Comparison of ENCODE assay signal across 16 mouse cellular contexts in the genomic region with DNA sequence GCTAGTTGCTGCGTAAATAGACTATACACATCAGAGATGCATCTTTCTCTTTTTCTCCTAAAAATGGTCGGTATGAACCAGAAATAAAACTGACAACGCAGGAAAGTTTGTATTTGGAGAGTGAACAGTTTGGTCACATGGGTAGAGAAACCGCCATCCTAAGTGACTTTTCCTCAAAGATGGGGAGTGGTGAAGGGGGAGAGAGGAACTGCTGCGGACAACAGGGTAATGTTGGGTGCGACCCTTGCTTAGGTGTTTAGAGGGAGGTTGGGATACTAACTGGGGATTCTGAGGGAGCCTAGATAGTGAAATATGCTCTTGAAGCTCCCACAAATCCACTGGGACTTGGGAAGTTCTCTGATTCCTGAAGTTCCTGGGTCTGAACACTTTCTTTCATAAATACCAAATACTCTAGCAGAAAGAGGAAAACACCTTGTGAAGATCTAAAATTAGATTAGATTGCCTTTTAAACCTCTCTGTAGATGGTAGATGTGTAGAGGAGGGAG. TPM values are rescaled to one million over a fixed set of nuclear protein-coding genes. Genes with fewer than 3 reads are reported as not detected.
DNase-seq lines count a peak whose midpoint lies in the region; ATAC-seq and TF ChIP-seq lines count a peak whose summit lies in the region.
"Had no signal": no experiment of that assay in that cellular context is flagged by ENCODE, and none has a peak within 500 bp of the region (broad histone marks: within the 10 kb centered on the region; RNA-seq: fewer than 3 reads in every experiment).

No protein-coding gene starts in this region.

- ATAC-seq in forebrain, embryonic 14.5 days, result no peak
- no peak for ATAC-seq in hindbrain, embryonic 16.5 days
- ATAC-seq: liver, postnatal 0 days had no signal

- H3K4me1 ChIP-seq in forebrain, embryonic 14.5 days (ENCODE audit: control insufficient read depth, insufficient read depth, low read length), result no peaks in the 10 kb centered on the region
- no peaks in the 10 kb centered on the region for H3K4me1 ChIP-seq in hindbrain, embryonic 16.5 days (ENCODE audit: control insufficient read depth, insufficient read depth, low read depth, low read length)
- H3K4me1 ChIP-seq in heart, adult 2 months (ENCODE audit: control insufficient read depth, insufficient read depth, low read length), result no peaks in the 10 kb centered on the region
- H3K4me1 ChIP-seq: limb, embryonic 13.5 days had no signal

- peaks cover 77% of the 10 kb centered on the region for H3K27me3 ChIP-seq in forebrain, embryonic 14.5 days (replicated peaks; ENCODE audit: control insufficient read depth, insufficient read depth, low read length)
- peaks cover 37% of the 10 kb centered on the region for H3K27me3 ChIP-seq in hindbrain, embryonic 16.5 days (replicated peaks; ENCODE audit: control insufficient read depth, insufficient read depth, low read length)
- peaks cover 10% of the 10 kb centered on the region for H3K27me3 ChIP-seq in heart, adult 2 months (ENCODE audit: control insufficient read depth, insufficient read depth, low read length)

- peak overlapping the region; percentile 16 for H3K4me3 ChIP-seq in forebrain, embryonic 14.5 days (ENCODE audit: low read depth, low read length)
- H3K4me3 ChIP-seq in hindbrain, embryonic 16.5 days (ENCODE audit: low read length), result peak overlapping the region; percentile 26
- no peak overlapping the region for H3K4me3 ChIP-seq in heart, adult 2 months
- H3K4me3 ChIP-seq: limb, embryonic 13.5 days; myocyte had no signal

- DNase-seq in brain, embryonic 14.5 days (ENCODE audit: low read depth), result peak; percentile 45
- DNase-seq in forebrain, embryonic 14.5 days (ENCODE audit: low spot score), result no peak
- peak; percentile 29 for DNase-seq in neural tube, embryonic 10.5 days (ENCODE audit: extremely low spot score, low spot score)
- DNase-seq in right cerebral cortex, postnatal 14 days, result no peak
- DNase-seq in heart, adult 2 months, result no peak
- no peak for DNase-seq in adrenal gland, adult 2 months
- DNase-seq in right cerebral cortex, adult 18-20 months, result no peak
- DNase-seq: heart, postnatal 36 days; kidney, adult 2 months; kidney, postnatal 4 days; liver, postnatal 0 days; lung, postnatal 4 days had no signal

- 2% methylated on average over 6 of the region's 6 CpGs for WGBS in forebrain, embryonic 14.5 days
- WGBS in hindbrain, embryonic 16.5 days, result under 1% methylated on average over 6 of the region's 6 CpGs
- under 1% methylated on average over 6 of the region's 6 CpGs for WGBS in heart, adult 2 months

- H3K36me3 ChIP-seq in forebrain, embryonic 14.5 days (ENCODE audit: control insufficient read depth, insufficient read depth, low read length), result no peaks in the 10 kb centered on the region
- no peaks in the 10 kb centered on the region for H3K36me3 ChIP-seq in hindbrain, embryonic 16.5 days (ENCODE audit: control insufficient read depth, insufficient read depth, low read length)
- H3K36me3 ChIP-seq in heart, adult 2 months (ENCODE audit: control insufficient read depth, insufficient read depth, low read length), result no peaks in the 10 kb centered on the region
- H3K36me3 ChIP-seq: limb, embryonic 13.5 days had no signal

- no peak for TF ChIP-seq POLR2A in brain, embryonic 14.5 days (IDR thresholded peaks at IDR 0.05; ENCODE audit: borderline replicate concordance, extremely low read depth, insufficient read depth, insufficient read length, poor library complexity, severe bottlenecking)
- TF ChIP-seq POLR2A in heart, adult 2 months (IDR thresholded peaks at IDR 0.05; ENCODE audit: insufficient read depth, low read depth, low read length), result no peak

- H3K4me2 ChIP-seq in forebrain, embryonic 14.5 days (ENCODE audit: low read length), result peak overlapping the region; percentile 41
- peak overlapping the region; percentile 48 for H3K4me2 ChIP-seq in hindbrain, embryonic 16.5 days (ENCODE audit: low read length)
- H3K4me2 ChIP-seq: limb, embryonic 13.5 days had no signal

- H3K27ac ChIP-seq in forebrain, embryonic 14.5 days (ENCODE audit: low read depth, low read length), result peak overlapping the region; percentile 55
- H3K27ac ChIP-seq in hindbrain, embryonic 16.5 days (ENCODE audit: low read depth, low read length), result peak overlapping the region; percentile 71
- no peak overlapping the region for H3K27ac ChIP-seq in heart, adult 2 months
- H3K27ac ChIP-seq: limb, embryonic 13.5 days had no signal

- intact Hi-C loops in heart, adult 2 months (cut with DNase I), result no loop called here

- no peak for TF ChIP-seq EP300 in heart, adult 2 months (IDR thresholded peaks at IDR 0.05; ENCODE audit: insufficient read depth, low read depth, low read length)

- H3K79me2 ChIP-seq in heart, adult 2 months (replicated peaks; ENCODE audit: control insufficient read depth, insufficient read depth, low read length), result no peaks in the 10 kb centered on the region

- TF ChIP-seq CTCF in brain, embryonic 14.5 days (IDR thresholded peaks at IDR 0.05; ENCODE audit: borderline replicate concordance, extremely low read depth, insufficient read depth, insufficient read length), result no peak
- no peak for TF ChIP-seq CTCF in heart, adult 2 months (IDR thresholded peaks at IDR 0.05)

- no peaks in the 10 kb centered on the region for H3K9me3 ChIP-seq in forebrain, embryonic 14.5 days (replicated peaks; ENCODE audit: control insufficient read depth, low read length)
- H3K9me3 ChIP-seq in hindbrain, embryonic 16.5 days (ENCODE audit: control insufficient read depth, low read length), result no peaks in the 10 kb centered on the region
- H3K9me3 ChIP-seq: limb, embryonic 13.5 days had no signal

- H3K9ac ChIP-seq in forebrain, embryonic 14.5 days (ENCODE audit: low read length), result peak overlapping the region; percentile 57; the same call in 1 of the 2 replicates
- H3K9ac ChIP-seq in hindbrain, embryonic 16.5 days (ENCODE audit: low read depth, low read length), result peak overlapping the region; percentile 51
- no peak overlapping the region for H3K9ac ChIP-seq in heart, adult 2 months (ENCODE audit: low read depth, low read length)
- H3K9ac ChIP-seq: limb, embryonic 13.5 days; liver, postnatal 0 days had no signal

RNA-seq across cellular contexts. Expression of gene Zic1, which starts 40.7 kb away (rescaled TPM):
- polyA plus RNA-seq in brain, embryonic 14.5 days (2012; rRNA removed), result 576 and 642 TPM in 2 replicates
- polyA plus RNA-seq in forebrain, embryonic 14.5 days (2014; fragmentation: Nextera tagmentation; extraction: Ambion mirVana), result 14.4 and 14.8 TPM in 2 replicates
- 11.4 and 14.6 TPM in 2 replicates for polyA plus RNA-seq in hindbrain, embryonic 16.5 days (2015; fragmentation: Nextera tagmentation; extraction: Ambion mirVana)
- total RNA-seq in heart, adult 2 months (2021), result not detected
- polyA plus RNA-seq in heart, adult 2 months (2012; rRNA removed), result 0.08 TPM in 1 of 2 replicates, not detected in the other
- not detected for total RNA-seq in adrenal gland, adult 2 months (2021)
- polyA plus RNA-seq in adrenal gland, adult 2 months (2012; rRNA removed), result 0.08 TPM in 1 of 2 replicates, not detected in the other
- polyA plus RNA-seq: kidney, adult 2 months; liver, postnatal 0 days; thymus, postnatal 0 days had no signal

RNA-seq across cellular contexts. Expression of gene Zic4, which starts 44.1 kb away (rescaled TPM):
- 89.6 and 91.1 TPM in 2 replicates for polyA plus RNA-seq in brain, embryonic 14.5 days (2012; rRNA removed)
- polyA plus RNA-seq in forebrain, embryonic 14.5 days (2014; fragmentation: Nextera tagmentation; extraction: Ambion mirVana), result 45.1 and 56.3 TPM in 2 replicates
- polyA plus RNA-seq in hindbrain, embryonic 16.5 days (2015; fragmentation: Nextera tagmentation; extraction: Ambion mirVana), result 62.4 and 67.4 TPM in 2 replicates
- not detected for total RNA-seq in heart, adult 2 months (2021)
- polyA plus RNA-seq in heart, adult 2 months (2012; rRNA removed), result not detected in 2 replicates
- not detected for total RNA-seq in adrenal gland, adult 2 months (2021)
- polyA plus RNA-seq in adrenal gland, adult 2 months (2012; rRNA removed), result not detected in 2 replicates
- total RNA-seq: heart, postnatal 36 days had no signal
- polyA plus RNA-seq: kidney, adult 2 months; liver, postnatal 0 days; thymus, postnatal 0 days had no signal

Comparison
In these comparisons a context has a peak if more than half of its experiments do, and no peak if none do; other contexts are left out.
1. DNase-seq: peak in brain, embryonic 14.5 days (single experiment) and neural tube, embryonic 10.5 days (single experiment); none in forebrain, embryonic 14.5 days (single experiment), right cerebral cortex, postnatal 14 days (single experiment), heart, adult 2 months (0 of 2), adrenal gland, adult 2 months (single experiment) and right cerebral cortex, adult 18-20 months (single experiment).
2. RNA of gene Zic1, which starts 40.7 kb away (polyA plus RNA-seq): 576 to 642 TPM in brain, embryonic 14.5 days; 11.4 to 14.6 TPM in hindbrain, embryonic 16.5 days, 14.4 to 14.8 TPM in forebrain, embryonic 14.5 days, 0.08 TPM in adrenal gland, adult 2 months and 0.08 TPM in heart, adult 2 months; every median in the first group is over 10 times any median in the second.
3. RNA of gene Zic4, which starts 44.1 kb away (polyA plus RNA-seq): 89.6 to 91.1 TPM in brain, embryonic 14.5 days, 62.4 to 67.4 TPM in hindbrain, embryonic 16.5 days and 45.1 to 56.3 TPM in forebrain, embryonic 14.5 days; not detected in heart, adult 2 months and not detected in adrenal gland, adult 2 months; every median in the first group is over 10 times any median in the second.